Mouse (Mus musculus) kidney, adult 2 months (tissue): ENCODE measurements around the gene Ebf1.

Experiments
- CTCF ChIP-seq: fragments of 200-500 bp; conservative IDR thresholded peaks from 2 replicates; pipeline ENCODE4 v1.5.1; 2011; ENCODE audit warnings: low read depth, mild to moderate bottlenecking, control low read depth, low read length, moderate library complexity, mixed read lengths; ENCODE audit not compliant: insufficient read depth, insufficient read length
- POLR2A ChIP-seq: fragments of 200-500 bp; IDR thresholded peaks from one replicate; pipeline ENCODE4 v1.6.1; 2011; ENCODE audit warnings: low read depth, low read length, control low read depth

DNA sequence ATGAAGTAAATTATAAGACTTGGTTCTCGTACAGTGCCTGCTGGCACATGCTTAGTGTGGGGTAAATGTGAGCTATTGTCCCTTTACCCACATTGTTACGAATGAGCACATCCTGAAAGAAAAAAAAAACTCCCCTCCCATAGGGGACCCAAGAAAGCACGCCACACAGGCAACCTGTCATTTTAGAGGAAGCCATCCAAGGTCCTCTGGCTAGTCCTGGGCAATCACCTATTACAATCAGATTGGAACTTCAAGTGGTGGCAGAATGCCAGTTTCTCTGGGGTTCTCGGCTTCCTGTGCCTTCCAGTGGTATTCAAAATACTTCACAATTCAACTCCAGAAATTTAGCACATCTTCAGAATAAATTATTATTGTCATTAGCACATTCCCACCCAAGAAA lies 98.7 kb downstream of the Ebf1 start:
- no peak for TF ChIP-seq POLR2A
- TF ChIP-seq CTCF, result no peak
